Mouse (Mus musculus) testis, postnatal 10 days (tissue): Measurements from ENCODE around the gene Brox.
"Not testable (repeated sequence)": the region's sequence is repeated elsewhere in the genome, so short reads cannot be mapped to it uniquely, and the experiment has no call there.

Experiments
- DNase-seq: peaks from one replicate; pipeline ENCODE4 v3.0.0; 2021; ENCODE audit warnings: low spot score

Gene Brox

GRCm38 (mm10) chr1:183296877-183297383 is at the start of gene Brox:
Gene Brox, minus strand, starts transcription at chr1:183297269.
- DNase-seq: peak; percentile 99

- DNase-seq: no peak
These were observed 48.7 kb upstream of the Brox start for GRCm38 (mm10) chr1:183345817-183346195.

- peak; percentile 91 for DNase-seq
These were observed 48.1 kb upstream of the Brox start for GRCm38 (mm10) chr1:183344886-183345816.

GRCm38 (mm10) chr1:183342902-183343301 is 45.8 kb upstream of the Brox start:
- DNase-seq: not testable (repeated sequence)

GRCm38 (mm10) chr1:183327171-183327570 is 30.1 kb upstream of the Brox start:
- no peak for DNase-seq

GRCm38 (mm10) chr1:183324433-183324832 is 27.4 kb upstream of the Brox start:
- DNase-seq: no peak

GRCm38 (mm10) chr1:183323923-183324322 is 26.9 kb upstream of the Brox start:
- no peak for DNase-seq

GRCm38 (mm10) chr1:183322496-183322895 is 25.4 kb upstream of the Brox start:
- not testable (repeated sequence) for DNase-seq

GRCm38 (mm10) chr1:183320708-183321107 is 23.6 kb upstream of the Brox start:
- no peak for DNase-seq

- DNase-seq: no peak
These were observed 18.7 kb upstream of the Brox start for GRCm38 (mm10) chr1:183315783-183316182.

- DNase-seq: no peak
These were observed 15.0 kb upstream of the Brox start for GRCm38 (mm10) chr1:183312076-183312475.

GRCm38 (mm10) chr1:183309601-183310000 is 12.5 kb upstream of the Brox start:
- not testable (repeated sequence) for DNase-seq

- no peak for DNase-seq
These were observed 11.4 kb upstream of the Brox start for GRCm38 (mm10) chr1:183308476-183308875.

GRCm38 (mm10) chr1:183307555-183307954 is 10.5 kb upstream of the Brox start:
- DNase-seq: no peak

- DNase-seq: peak; percentile 99
These were observed 2.1 kb upstream of the Brox start for GRCm38 (mm10) chr1:183299161-183299560.

- peak; percentile 57 for DNase-seq
These were observed 919 bp upstream of the Brox start for GRCm38 (mm10) chr1:183297886-183298489.

GRCm38 (mm10) chr1:183297473-183297885 is 410 bp upstream of the Brox start:
- DNase-seq: peak; percentile 66

GRCm38 (mm10) chr1:183296465-183296864 is 604 bp downstream of the Brox start, which contains the start of gene Aida:
Gene Aida, plus strand, starts transcription at chr1:183296590.
- DNase-seq: peak; percentile 66

- DNase-seq: no peak
These were observed 7.5 kb downstream of the Brox start for GRCm38 (mm10) chr1:183289576-183289975.

GRCm38 (mm10) chr1:183288351-183288750 is 8.7 kb downstream of the Brox start:
- no peak for DNase-seq

GRCm38 (mm10) chr1:183275763-183276162 is 21.3 kb downstream of the Brox start:
- DNase-seq: no peak

- DNase-seq: no peak
These were observed 22.7 kb downstream of the Brox start for GRCm38 (mm10) chr1:183274385-183274784.
